Mouse (Mus musculus): ENCODE data around the gene Jade1.
A peak's percentile ranks its signal among the peaks of the same experiment; 100 is the strongest.

Jade1 gene

GRCm38 (mm10) chr3:41577240-41577639, 21.7 kb downstream of the Jade1 start:
- no peak for DNase-seq (ENCODE audit: low spot score)

GRCm38 (mm10) chr3:41579873-41580272, 24.3 kb downstream of the Jade1 start:
- no peak for DNase-seq (ENCODE audit: low spot score)

- DNase-seq (ENCODE audit: low spot score): peak; percentile 67
Measured at GRCm38 (mm10) chr3:41580401-41581323, 25.1 kb downstream of the Jade1 start.

- DNase-seq (ENCODE audit: low spot score): peak; percentile 81
Measured at GRCm38 (mm10) chr3:41581436-41581835, 25.9 kb downstream of the Jade1 start.

GRCm38 (mm10) chr3:41582256-41582655, 26.7 kb downstream of the Jade1 start:
- no peak for DNase-seq (ENCODE audit: low spot score)

GRCm38 (mm10) chr3:41583092-41583491, 27.6 kb downstream of the Jade1 start:
- DNase-seq (ENCODE audit: low spot score): no peak

GRCm38 (mm10) chr3:41583621-41584020, 28.1 kb downstream of the Jade1 start:
- DNase-seq (ENCODE audit: low spot score): no peak

- no peak for DNase-seq (ENCODE audit: low spot score)
Measured at GRCm38 (mm10) chr3:41585548-41585947, 30.0 kb downstream of the Jade1 start.

- DNase-seq (ENCODE audit: low spot score): no peak
Measured at GRCm38 (mm10) chr3:41586330-41586729, 30.8 kb downstream of the Jade1 start.

GRCm38 (mm10) chr3:41586917-41587316, 31.4 kb downstream of the Jade1 start:
- DNase-seq (ENCODE audit: low spot score): no peak

- peak; percentile 59 for DNase-seq (ENCODE audit: low spot score)
Measured at GRCm38 (mm10) chr3:41587588-41587987, 32.1 kb downstream of the Jade1 start.

GRCm38 (mm10) chr3:41588495-41588894, 33.0 kb downstream of the Jade1 start:
- DNase-seq (ENCODE audit: low spot score): peak; percentile 73

- DNase-seq (ENCODE audit: low spot score): no peak
Measured at GRCm38 (mm10) chr3:41589246-41589914, 33.8 kb downstream of the Jade1 start.

- DNase-seq (ENCODE audit: low spot score): no peak
Measured at GRCm38 (mm10) chr3:41589988-41590387, 34.5 kb downstream of the Jade1 start.

- peak; percentile 68 for DNase-seq (ENCODE audit: low spot score)
Measured at GRCm38 (mm10) chr3:41590695-41591559, 35.4 kb downstream of the Jade1 start.

- no peak for DNase-seq (ENCODE audit: low spot score)
Measured at GRCm38 (mm10) chr3:41591651-41592170, 36.2 kb downstream of the Jade1 start.

GRCm38 (mm10) chr3:41592805-41593204, 37.3 kb downstream of the Jade1 start:
- no peak for DNase-seq (ENCODE audit: low spot score)

GRCm38 (mm10) chr3:41594097-41594879, 38.8 kb downstream of the Jade1 start:
- peak; percentile 59 for DNase-seq (ENCODE audit: low spot score)

GRCm38 (mm10) chr3:41595010-41595409, 39.5 kb downstream of the Jade1 start:
- no peak for DNase-seq (ENCODE audit: low spot score)

- no peak for DNase-seq (ENCODE audit: low spot score)
Measured at GRCm38 (mm10) chr3:41597036-41597435, 41.5 kb downstream of the Jade1 start.

- no peak for DNase-seq (ENCODE audit: low spot score)
Measured at GRCm38 (mm10) chr3:41598412-41598811, 42.9 kb downstream of the Jade1 start.

Measured in yolk sac, embryonic 10.5 days (tissue).